Mouse (Mus musculus): ENCODE results near the gene Trim9. TPM values are rescaled to one million over a fixed set of nuclear protein-coding genes. Genes with fewer than 3 reads are reported as not detected.

The Trim9 gene
- polyA plus RNA-seq (2014; fragmentation: Nextera tagmentation; extraction: Ambion mirVana), result 2.4 and 2.6 TPM in 2 replicates

- peak within 1 kb of the TSS; percentile 21; the same call in 1 of the 2 replicates for H3K9ac ChIP-seq (replicated peaks; ENCODE audit: low read depth, low read length)
- peaks cover 17% of the 10 kb centered on the region for H3K27me3 ChIP-seq (ENCODE audit: control insufficient read depth, insufficient read depth, low read length)
- peak; percentile 98 for ATAC-seq (ENCODE audit: insufficient number of reproducible peaks, insufficient read depth, low FRiP score, low read depth)
- H3K4me3 ChIP-seq (ENCODE audit: low read depth, low read length), result peak within 1 kb of the TSS; percentile 54
- no peaks in the 10 kb centered on the region for H3K9me3 ChIP-seq (ENCODE audit: control insufficient read depth, low read depth, low read length)
- peaks cover 4% of the 10 kb centered on the region; the same call in 1 of the 2 replicates for H3K4me1 ChIP-seq (ENCODE audit: control insufficient read depth, insufficient read depth, low read length)
- peak within 1 kb of the TSS; percentile 92 for H3K4me2 ChIP-seq (replicated peaks; ENCODE audit: low read depth, low read length)
- H3K36me3 ChIP-seq (ENCODE audit: control insufficient read depth, insufficient read depth, low read length), result no peaks in the 10 kb centered on the region
- peak within 1 kb of the TSS; percentile 61; the same call in 1 of the 2 replicates for H3K27ac ChIP-seq (ENCODE audit: low read length)
- under 1% methylated on average over 47 of the region's 50 CpGs for WGBS
Observed at GRCm38 (mm10) chr12:70347202-70347841, at the start of gene Trim9. TSS of gene Trim9 (minus strand) at chr12:70347614.

GRCm38 (mm10) chr12:70395061-70395460, 47.6 kb upstream of the Trim9 start:
- ATAC-seq (ENCODE audit: insufficient number of reproducible peaks, insufficient read depth, low FRiP score, low read depth), result no peak
- H3K9me3 ChIP-seq (ENCODE audit: control insufficient read depth, low read depth, low read length), result no peaks in the 10 kb centered on the region
- H3K9ac ChIP-seq (replicated peaks; ENCODE audit: low read depth, low read length), result no peak overlapping the region
- no peaks in the 10 kb centered on the region for H3K36me3 ChIP-seq (ENCODE audit: control insufficient read depth, insufficient read depth, low read length)
- no peak overlapping the region for H3K27ac ChIP-seq (ENCODE audit: low read length)
- no peaks in the 10 kb centered on the region for H3K27me3 ChIP-seq (ENCODE audit: control insufficient read depth, insufficient read depth, low read length)
- no peak overlapping the region for H3K4me3 ChIP-seq (ENCODE audit: low read depth, low read length)
- no peaks in the 10 kb centered on the region for H3K4me1 ChIP-seq (ENCODE audit: control insufficient read depth, insufficient read depth, low read length)
- WGBS, result 86% methylated on average over 3 of the region's 3 CpGs
- H3K4me2 ChIP-seq (replicated peaks; ENCODE audit: low read depth, low read length), result no peak overlapping the region

GRCm38 (mm10) chr12:70391236-70391635, 43.8 kb upstream of the Trim9 start:
- no peak for ATAC-seq (ENCODE audit: insufficient number of reproducible peaks, insufficient read depth, low FRiP score, low read depth)
- H3K36me3 ChIP-seq (ENCODE audit: control insufficient read depth, insufficient read depth, low read length), result no peaks in the 10 kb centered on the region
- WGBS, result 80% methylated on average over 3 of the region's 3 CpGs
- H3K9ac ChIP-seq (replicated peaks; ENCODE audit: low read depth, low read length), result no peak overlapping the region
- no peak overlapping the region for H3K4me2 ChIP-seq (replicated peaks; ENCODE audit: low read depth, low read length)
- H3K4me1 ChIP-seq (ENCODE audit: control insufficient read depth, insufficient read depth, low read length), result no peaks in the 10 kb centered on the region
- H3K4me3 ChIP-seq (ENCODE audit: low read depth, low read length), result no peak overlapping the region
- H3K9me3 ChIP-seq (ENCODE audit: control insufficient read depth, low read depth, low read length), result no peaks in the 10 kb centered on the region
- no peaks in the 10 kb centered on the region for H3K27me3 ChIP-seq (ENCODE audit: control insufficient read depth, insufficient read depth, low read length)
- no peak overlapping the region for H3K27ac ChIP-seq (ENCODE audit: low read length)

- H3K4me1 ChIP-seq (ENCODE audit: control insufficient read depth, insufficient read depth, low read length), result no peaks in the 10 kb centered on the region
- H3K4me3 ChIP-seq (ENCODE audit: low read depth, low read length), result no peak overlapping the region
Observed at GRCm38 (mm10) chr12:70374976-70375375, 27.6 kb upstream of the Trim9 start.

GRCm38 (mm10) chr12:70372874-70373273, 25.5 kb upstream of the Trim9 start:
- WGBS, result 84% methylated on average over 5 of the region's 5 CpGs
- H3K9ac ChIP-seq (replicated peaks; ENCODE audit: low read depth, low read length), result no peak overlapping the region
- H3K27ac ChIP-seq (ENCODE audit: low read length), result no peak overlapping the region
- H3K4me2 ChIP-seq (replicated peaks; ENCODE audit: low read depth, low read length), result no peak overlapping the region
- H3K9me3 ChIP-seq (ENCODE audit: control insufficient read depth, low read depth, low read length), result no peaks in the 10 kb centered on the region
- 0 out of 2 replicates have a peak, but pooled peaks cover 1% of the 10 kb centered on the region for H3K4me1 ChIP-seq (ENCODE audit: control insufficient read depth, insufficient read depth, low read length)
- no peaks in the 10 kb centered on the region for H3K27me3 ChIP-seq (ENCODE audit: control insufficient read depth, insufficient read depth, low read length)
- H3K4me3 ChIP-seq (ENCODE audit: low read depth, low read length), result no peak overlapping the region
- no peak for ATAC-seq (ENCODE audit: insufficient number of reproducible peaks, insufficient read depth, low FRiP score, low read depth)
- H3K36me3 ChIP-seq (ENCODE audit: control insufficient read depth, insufficient read depth, low read length), result no peaks in the 10 kb centered on the region

More at GRCm38 (mm10) chr12:70374976-70375375, 27.6 kb upstream of the Trim9 start:
- no peak overlapping the region for H3K4me2 ChIP-seq (replicated peaks; ENCODE audit: low read depth, low read length)
- no peaks in the 10 kb centered on the region for H3K27me3 ChIP-seq (ENCODE audit: control insufficient read depth, insufficient read depth, low read length)
- H3K36me3 ChIP-seq (ENCODE audit: control insufficient read depth, insufficient read depth, low read length), result no peaks in the 10 kb centered on the region
- no peak overlapping the region for H3K9ac ChIP-seq (replicated peaks; ENCODE audit: low read depth, low read length)
- H3K9me3 ChIP-seq (ENCODE audit: control insufficient read depth, low read depth, low read length), result no peaks in the 10 kb centered on the region
- H3K27ac ChIP-seq (ENCODE audit: low read length), result no peak overlapping the region
- WGBS, result 79% methylated on average over 10 of the region's 10 CpGs
- ATAC-seq (ENCODE audit: insufficient number of reproducible peaks, insufficient read depth, low FRiP score, low read depth), result no peak

GRCm38 (mm10) chr12:70369348-70369747, 21.9 kb upstream of the Trim9 start:
- no peak overlapping the region for H3K9ac ChIP-seq (replicated peaks; ENCODE audit: low read depth, low read length)
- 84% methylated on average over 12 of the region's 12 CpGs for WGBS

GRCm38 (mm10) chr12:70368820-70369219, 21.4 kb upstream of the Trim9 start:
- H3K27me3 ChIP-seq (ENCODE audit: control insufficient read depth, insufficient read depth, low read length), result no peaks in the 10 kb centered on the region
- H3K4me1 ChIP-seq (ENCODE audit: control insufficient read depth, insufficient read depth, low read length), result peaks cover 8% of the 10 kb centered on the region
- no peak overlapping the region for H3K4me3 ChIP-seq (ENCODE audit: low read depth, low read length)
- H3K9me3 ChIP-seq (ENCODE audit: control insufficient read depth, low read depth, low read length), result no peaks in the 10 kb centered on the region
- no peak for ATAC-seq (ENCODE audit: insufficient number of reproducible peaks, insufficient read depth, low FRiP score, low read depth)
- no peaks in the 10 kb centered on the region for H3K36me3 ChIP-seq (ENCODE audit: control insufficient read depth, insufficient read depth, low read length)
- H3K4me2 ChIP-seq (replicated peaks; ENCODE audit: low read depth, low read length), result no peak overlapping the region
- WGBS, result 64% methylated on average over 9 of the region's 9 CpGs
- no peak overlapping the region for H3K9ac ChIP-seq (replicated peaks; ENCODE audit: low read depth, low read length)
- H3K27ac ChIP-seq (ENCODE audit: low read length), result no peak overlapping the region

More at GRCm38 (mm10) chr12:70369348-70369747, 21.9 kb upstream of the Trim9 start:
- ATAC-seq (ENCODE audit: insufficient number of reproducible peaks, insufficient read depth, low FRiP score, low read depth), result no peak
- Histone ChIP-seq H3K4me1 (ENCODE audit: control insufficient read depth, insufficient read depth, low read length) (peaks cover 8% of the 10 kb centered on the region), H3K4me3 (ENCODE audit: low read depth, low read length) (no peak overlapping the region), H3K27ac (ENCODE audit: low read length) (no peak overlapping the region), H3K4me2 (replicated peaks; ENCODE audit: low read depth, low read length) (no peak overlapping the region), H3K36me3 (ENCODE audit: control insufficient read depth, insufficient read depth, low read length) (no peaks in the 10 kb centered on the region), H3K9me3 (ENCODE audit: control insufficient read depth, low read depth, low read length) (no peaks in the 10 kb centered on the region), H3K27me3 (ENCODE audit: control insufficient read depth, insufficient read depth, low read length) (no peaks in the 10 kb centered on the region)

GRCm38 (mm10) chr12:70367326-70368248, 20.2 kb upstream of the Trim9 start:
- WGBS, result 43% methylated on average over 19 of the region's 19 CpGs
- no peaks in the 10 kb centered on the region for H3K36me3 ChIP-seq (ENCODE audit: control insufficient read depth, insufficient read depth, low read length)

More at GRCm38 (mm10) chr12:70367326-70368248, 20.2 kb upstream of the Trim9 start:
- Histone ChIP-seq H3K27me3 (ENCODE audit: control insufficient read depth, insufficient read depth, low read length) (no peaks in the 10 kb centered on the region), H3K4me3 (ENCODE audit: low read depth, low read length) (no peak overlapping the region), H3K27ac (ENCODE audit: low read length) (peak overlapping the region; percentile 62), H3K9me3 (ENCODE audit: control insufficient read depth, low read depth, low read length) (no peaks in the 10 kb centered on the region), H3K4me2 (replicated peaks; ENCODE audit: low read depth, low read length) (peak overlapping the region; percentile 29), H3K9ac (replicated peaks; ENCODE audit: low read depth, low read length) (no peak overlapping the region), H3K4me1 (ENCODE audit: control insufficient read depth, insufficient read depth, low read length) (peaks cover 8% of the 10 kb centered on the region)
- peak; percentile 88; the same call in 1 of the 2 replicates for ATAC-seq (ENCODE audit: insufficient number of reproducible peaks, insufficient read depth, low FRiP score, low read depth)
